Mouse (Mus musculus): ENCODE data around the gene Arhgap15. TPM values are rescaled to one million over a fixed set of nuclear protein-coding genes. Genes with fewer than 3 reads are reported as not detected.

Arhgap15 gene
- polyA plus RNA-seq, 1 experiment from 2014 or later, result 0.60 TPM

- WGBS, result 77% methylated on average over 2 of the region's 2 CpGs
Measured at GRCm38 (mm10) chr2:44349101-44349500, 600.5 kb downstream of the Arhgap15 start.

GRCm38 (mm10) chr2:44352885-44353284 is 604.3 kb downstream of the Arhgap15 start:
- no peak overlapping the region for H3K27ac ChIP-seq
- H3K4me1 ChIP-seq, result peaks cover 8% of the 10 kb centered on the region; the same call in 1 of the 2 replicates
- H3K4me2 ChIP-seq (replicated peaks), result no peak overlapping the region
- H3K9ac ChIP-seq, result no peak overlapping the region
- ATAC-seq (ENCODE audit: insufficient number of reproducible peaks, insufficient read depth, low FRiP score, low TSS enrichment), result no peak
- 0 out of 2 replicates have a peak, but pooled peaks cover 2% of the 10 kb centered on the region for H3K27me3 ChIP-seq
- H3K36me3 ChIP-seq, result no peaks in the 10 kb centered on the region
- 57% methylated on average over 7 of the region's 7 CpGs for WGBS
- H3K9me3 ChIP-seq, result no peaks in the 10 kb centered on the region
- no peak overlapping the region for H3K4me3 ChIP-seq

More at GRCm38 (mm10) chr2:44349101-44349500, 600.5 kb downstream of the Arhgap15 start:
- Histone ChIP-seq H3K4me3 (no peak overlapping the region), H3K9me3 (no peaks in the 10 kb centered on the region), H3K27ac (no peak overlapping the region), H3K36me3 (no peaks in the 10 kb centered on the region), H3K9ac (no peak overlapping the region), H3K27me3 (0 out of 2 replicates have a peak, but pooled peaks cover 2% of the 10 kb centered on the region), H3K4me1 (peaks cover 3% of the 10 kb centered on the region; the same call in 1 of the 2 replicates), H3K4me2 (replicated peaks) (no peak overlapping the region)
- ATAC-seq (ENCODE audit: insufficient number of reproducible peaks, insufficient read depth, low FRiP score, low TSS enrichment), result no peak

- WGBS, result 71% methylated on average over 4 of the region's 4 CpGs
- peaks cover 8% of the 10 kb centered on the region; the same call in 1 of the 2 replicates for H3K4me1 ChIP-seq
- H3K4me2 ChIP-seq (replicated peaks), result no peak overlapping the region
- H3K9ac ChIP-seq, result no peak overlapping the region
- no peaks in the 10 kb centered on the region for H3K36me3 ChIP-seq
- H3K27ac ChIP-seq, result no peak overlapping the region
- 0 out of 2 replicates have a peak, but pooled peaks cover 2% of the 10 kb centered on the region for H3K27me3 ChIP-seq
- ATAC-seq (ENCODE audit: insufficient number of reproducible peaks, insufficient read depth, low FRiP score, low TSS enrichment), result no peak
- H3K9me3 ChIP-seq, result no peaks in the 10 kb centered on the region
- H3K4me3 ChIP-seq, result no peak overlapping the region
Measured at GRCm38 (mm10) chr2:44353594-44353993, 605.0 kb downstream of the Arhgap15 start.

- Histone ChIP-seq H3K27ac (no peak overlapping the region), H3K27me3 (0 out of 2 replicates have a peak, but pooled peaks cover 2% of the 10 kb centered on the region), H3K9ac (no peak overlapping the region), H3K4me3 (no peak overlapping the region), H3K36me3 (no peaks in the 10 kb centered on the region), H3K4me2 (replicated peaks) (no peak overlapping the region), H3K4me1 (peaks cover 8% of the 10 kb centered on the region; the same call in 1 of the 2 replicates), H3K9me3 (no peaks in the 10 kb centered on the region)
- 76% methylated on average over 4 of the region's 4 CpGs for WGBS
- no peak for ATAC-seq (ENCODE audit: insufficient number of reproducible peaks, insufficient read depth, low FRiP score, low TSS enrichment)
Measured at GRCm38 (mm10) chr2:44354786-44355185, 606.2 kb downstream of the Arhgap15 start.

- 0 out of 2 replicates have a peak, but pooled peaks cover 2% of the 10 kb centered on the region for H3K27me3 ChIP-seq
- peaks cover 7% of the 10 kb centered on the region; the same call in 1 of the 2 replicates for H3K4me1 ChIP-seq
- no peak for ATAC-seq (ENCODE audit: insufficient number of reproducible peaks, insufficient read depth, low FRiP score, low TSS enrichment)
- H3K36me3 ChIP-seq, result no peaks in the 10 kb centered on the region
- H3K4me3 ChIP-seq, result no peak overlapping the region
- peak overlapping the region; percentile 26 for H3K4me2 ChIP-seq (replicated peaks)
- H3K9ac ChIP-seq, result no peak overlapping the region
- 23% methylated on average over 11 of the region's 11 CpGs for WGBS
- peak overlapping the region; percentile 55; the same call in 1 of the 2 replicates for H3K27ac ChIP-seq
- H3K9me3 ChIP-seq, result no peaks in the 10 kb centered on the region
Measured at GRCm38 (mm10) chr2:44355316-44355715, 606.7 kb downstream of the Arhgap15 start.

DNA sequence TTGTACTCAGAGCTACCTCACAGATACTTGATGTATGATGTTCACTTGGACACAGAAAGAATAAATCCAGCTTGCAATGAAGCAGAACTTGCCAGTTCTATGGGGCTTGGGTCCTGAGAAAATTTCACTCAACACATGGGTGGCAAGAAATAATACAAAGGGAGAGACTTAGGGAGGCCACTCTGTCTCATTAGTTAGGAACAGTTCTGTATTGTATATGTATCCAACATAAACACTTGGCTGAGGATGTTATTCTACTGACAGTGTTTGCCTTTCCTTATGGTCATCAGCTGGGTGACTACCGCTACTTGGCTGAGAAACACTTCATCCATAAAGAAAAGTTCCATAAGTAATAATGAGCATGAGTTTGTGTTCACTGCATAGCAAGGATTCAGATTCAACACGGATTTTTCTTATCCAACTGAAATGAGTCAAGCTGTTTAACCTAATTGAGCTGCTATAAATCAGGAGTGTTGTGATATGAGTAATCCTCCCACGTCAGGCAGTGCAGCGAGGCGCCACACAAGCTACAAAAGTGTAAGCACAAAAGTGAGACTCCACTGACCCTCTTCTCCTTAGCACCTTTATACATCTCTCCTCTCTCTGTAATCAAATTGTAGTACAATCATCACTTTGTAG is 607.7 kb downstream of the Arhgap15 start:
- no peak overlapping the region for H3K27ac ChIP-seq
- 82% methylated on average over 5 of the region's 5 CpGs for WGBS

GRCm38 (mm10) chr2:44356887-44357251 is 608.2 kb downstream of the Arhgap15 start:
- H3K27me3 ChIP-seq, result no peaks in the 10 kb centered on the region
- H3K4me2 ChIP-seq (replicated peaks), result no peak overlapping the region
- H3K27ac ChIP-seq, result no peak overlapping the region
- no peak overlapping the region for H3K9ac ChIP-seq
- no peak overlapping the region for H3K4me3 ChIP-seq
- 93% methylated on average over 6 of the region's 6 CpGs for WGBS
- no peaks in the 10 kb centered on the region for H3K9me3 ChIP-seq
- ATAC-seq (ENCODE audit: insufficient number of reproducible peaks, insufficient read depth, low FRiP score, low TSS enrichment), result no peak
- H3K36me3 ChIP-seq, result no peaks in the 10 kb centered on the region
- peaks cover 6% of the 10 kb centered on the region; the same call in 1 of the 2 replicates for H3K4me1 ChIP-seq

More for the DNA sequence above, 607.7 kb downstream of the Arhgap15 start:
- Histone ChIP-seq H3K4me1 (peaks cover 6% of the 10 kb centered on the region; the same call in 1 of the 2 replicates), H3K9me3 (no peaks in the 10 kb centered on the region), H3K36me3 (no peaks in the 10 kb centered on the region), H3K4me2 (replicated peaks) (no peak overlapping the region), H3K9ac (no peak overlapping the region), H3K4me3 (no peak overlapping the region), H3K27me3 (0 out of 2 replicates have a peak, but pooled peaks cover 2% of the 10 kb centered on the region)
- ATAC-seq (ENCODE audit: insufficient number of reproducible peaks, insufficient read depth, low FRiP score, low TSS enrichment), result no peak

DNA sequence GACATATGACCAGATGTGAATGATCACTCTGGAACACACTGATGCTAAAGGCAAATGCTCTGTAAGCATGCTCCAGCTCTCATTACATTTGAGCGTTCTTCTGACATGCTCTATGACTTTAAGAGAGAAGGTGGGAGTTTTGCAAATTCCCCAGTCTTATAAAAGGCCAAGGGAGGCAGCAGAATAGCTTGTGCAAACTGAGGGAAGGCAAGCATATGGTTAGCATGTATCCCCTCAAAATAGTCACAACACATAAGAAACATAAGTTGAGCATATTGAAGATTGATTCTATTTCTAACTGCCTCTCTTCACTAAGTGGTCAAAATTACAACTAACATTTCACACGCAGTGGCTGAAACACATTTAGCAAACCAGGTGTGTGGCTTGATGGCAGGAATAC is 631.6 kb downstream of the Arhgap15 start:
- Histone ChIP-seq H3K27ac (no peak overlapping the region), H3K9me3 (no peaks in the 10 kb centered on the region), H3K36me3 (no peaks in the 10 kb centered on the region), H3K4me1 (no peaks in the 10 kb centered on the region), H3K9ac (no peak overlapping the region), H3K4me2 (replicated peaks) (no peak overlapping the region), H3K27me3 (no peaks in the 10 kb centered on the region), H3K4me3 (no peak overlapping the region)
- no peak for ATAC-seq (ENCODE audit: insufficient number of reproducible peaks, insufficient read depth, low FRiP score, low TSS enrichment)
- WGBS, result 82% methylated on average over 2 of the region's 2 CpGs

DNA sequence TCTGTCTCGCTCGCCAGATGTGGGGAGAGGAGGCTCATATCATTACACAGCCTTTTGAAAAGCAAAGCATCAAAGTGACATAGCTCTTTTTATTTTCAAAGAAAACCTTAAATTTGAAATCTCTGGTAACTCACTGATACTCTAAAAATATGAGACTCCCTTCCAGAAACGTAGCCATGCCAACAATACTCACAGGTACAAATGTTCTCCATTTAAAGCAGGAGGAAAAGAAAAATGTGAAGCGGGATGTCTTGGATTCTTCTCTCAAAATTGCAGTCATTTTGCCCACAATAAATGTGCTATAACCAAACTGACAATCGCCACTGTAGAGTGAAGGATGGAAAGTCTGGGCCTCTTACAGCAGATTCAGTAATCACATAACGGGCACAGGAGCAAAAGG is 635.9 kb downstream of the Arhgap15 start:
- Histone ChIP-seq H3K36me3 (no peaks in the 10 kb centered on the region), H3K4me3 (no peak overlapping the region), H3K4me1 (no peaks in the 10 kb centered on the region), H3K9ac (no peak overlapping the region), H3K4me2 (replicated peaks) (no peak overlapping the region), H3K27me3 (no peaks in the 10 kb centered on the region), H3K27ac (no peak overlapping the region), H3K9me3 (no peaks in the 10 kb centered on the region)
- no peak for ATAC-seq (ENCODE audit: insufficient number of reproducible peaks, insufficient read depth, low FRiP score, low TSS enrichment)
- WGBS, result 84% methylated on average over 6 of the region's 6 CpGs

DNA sequence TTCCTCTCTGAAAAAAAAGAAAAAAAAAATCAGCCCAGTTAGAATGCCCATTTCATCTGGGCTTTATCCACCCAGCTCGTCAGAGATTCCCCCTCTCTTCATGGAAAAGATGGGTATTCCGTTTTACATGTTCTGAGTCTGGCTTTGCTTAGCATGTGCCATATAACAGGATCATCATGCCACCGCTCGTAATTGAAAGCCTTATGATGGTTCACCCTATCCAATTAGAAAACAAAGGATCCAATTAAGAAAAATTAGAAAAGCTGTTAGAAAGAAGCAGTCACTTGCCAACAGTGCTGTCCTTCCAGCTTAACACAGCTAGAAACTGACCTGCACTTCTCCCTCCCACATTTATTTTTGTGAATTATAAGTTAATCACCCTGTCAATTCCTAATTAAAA is 640.9 kb downstream of the Arhgap15 start:
- Histone ChIP-seq H3K27ac (no peak overlapping the region), H3K4me3 (no peak overlapping the region), H3K4me2 (replicated peaks) (no peak overlapping the region), H3K9me3 (no peaks in the 10 kb centered on the region), H3K36me3 (no peaks in the 10 kb centered on the region), H3K27me3 (no peaks in the 10 kb centered on the region; the same call in 1 of the 2 replicates), H3K9ac (no peak overlapping the region), H3K4me1 (peaks cover under 1% of the 10 kb centered on the region; the same call in 1 of the 2 replicates)
- 81% methylated on average over 4 of the region's 4 CpGs for WGBS
- ATAC-seq (ENCODE audit: insufficient number of reproducible peaks, insufficient read depth, low FRiP score, low TSS enrichment), result no peak

DNA sequence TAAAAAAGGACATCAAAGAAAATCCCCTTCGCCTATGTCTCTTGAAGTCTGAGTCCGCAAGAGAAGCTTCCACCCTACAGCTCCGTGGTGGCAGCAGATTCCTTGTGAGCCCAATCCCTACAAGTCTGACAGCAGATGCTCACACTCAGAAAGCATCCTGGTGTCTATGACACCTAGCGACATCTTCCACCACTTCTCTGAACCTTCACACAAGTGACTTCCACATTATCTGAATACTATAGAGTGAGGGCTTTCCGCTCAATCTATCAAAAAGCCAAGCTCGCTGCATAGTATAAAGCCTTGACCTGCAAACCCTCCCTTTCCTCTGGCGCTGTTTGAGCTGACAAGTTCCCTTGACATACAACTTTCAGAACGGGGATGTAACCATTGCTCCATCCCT is 645.2 kb downstream of the Arhgap15 start:
- no peaks in the 10 kb centered on the region for H3K9me3 ChIP-seq
- H3K4me3 ChIP-seq, result no peak overlapping the region
- no peak overlapping the region for H3K27ac ChIP-seq
- no peak overlapping the region for H3K4me2 ChIP-seq (replicated peaks)
- peaks cover 7% of the 10 kb centered on the region for H3K4me1 ChIP-seq
- WGBS, result 86% methylated on average over 8 of the region's 8 CpGs
- H3K9ac ChIP-seq, result no peak overlapping the region
- no peak for ATAC-seq (ENCODE audit: insufficient number of reproducible peaks, insufficient read depth, low FRiP score, low TSS enrichment)
- H3K36me3 ChIP-seq, result no peaks in the 10 kb centered on the region
- no peaks in the 10 kb centered on the region; the same call in 1 of the 2 replicates for H3K27me3 ChIP-seq

- Histone ChIP-seq H3K4me3 (no peak overlapping the region), H3K9me3 (no peaks in the 10 kb centered on the region), H3K27me3 (no peaks in the 10 kb centered on the region; the same call in 1 of the 2 replicates), H3K9ac (no peak overlapping the region), H3K27ac (no peak overlapping the region), H3K4me1 (peaks cover 7% of the 10 kb centered on the region), H3K4me2 (replicated peaks) (no peak overlapping the region), H3K36me3 (no peaks in the 10 kb centered on the region)
- 24% methylated on average over 6 of the region's 6 CpGs for WGBS
- no peak for ATAC-seq (ENCODE audit: insufficient number of reproducible peaks, insufficient read depth, low FRiP score, low TSS enrichment)
Measured at GRCm38 (mm10) chr2:44394956-44395501, 646.4 kb downstream of the Arhgap15 start.
